Mouse (Mus musculus): ENCODE measurements around the gene Il1rn. TPM values are rescaled to one million over a fixed set of nuclear protein-coding genes. Genes with fewer than 3 reads are reported as not detected.

The Il1rn gene
- total RNA-seq, 1 experiment from 2014 or later, result 5.8 TPM

Other genes starting within 250 kb of the Il1rn start
- gene Tbpl2, start 240.3 kb upstream of the Il1rn start, total RNA-seq (2017), result not detected in 3 replicates
- gene Il1f8, start 183.7 kb upstream of the Il1rn start, total RNA-seq (2017), result not detected in 3 replicates
- gene Il1f9, start 150.4 kb upstream of the Il1rn start, total RNA-seq (2017), result not detected in 3 replicates
- not detected in 3 replicates for gene Il1f6, start 121.4 kb upstream of the Il1rn start, total RNA-seq (2017)
- not detected in 3 replicates for gene Il1f5, start 59.9 kb upstream of the Il1rn start, total RNA-seq (2017)
- not detected in 3 replicates for gene Il1f10, start 45.7 kb upstream of the Il1rn start, total RNA-seq (2017)
- gene Psd4, start 30.7 kb downstream of the Il1rn start, total RNA-seq (2017), result 70.8 to 164 TPM (median 139 TPM) in 3 replicates
- not detected in 3 replicates for gene Pax8, start 138.7 kb downstream of the Il1rn start, total RNA-seq (2017)